In genomic region chr5:131593261-131593660, GRCm38 (mm10) we compare ENCODE assay signal across 32 mouse cellular contexts.
"Had no signal": no experiment of that assay in that cellular context is flagged by ENCODE, and none has a peak within 500 bp of the region (broad histone marks: within the 10 kb centered on the region; RNA-seq: fewer than 3 reads in every experiment).

No protein-coding gene starts in this region.

- DNase-seq: left cerebral cortex, postnatal 4 days; liver; liver, embryonic 13.5 days; liver, postnatal 0 days; lung, adult 18-20 months; lung, adult 2 months; lung, embryonic 14.5 days; lung, postnatal 10 days; lung, postnatal 14 days; lung, postnatal 36 days; lung, postnatal 4 days; midbrain, embryonic 14.5 days had no signal

- H3K36me3 ChIP-seq: limb, embryonic 10.5 days; limb, embryonic 12.5 days; limb, embryonic 13.5 days; limb, embryonic 15.5 days; liver, embryonic 13.5 days; liver, embryonic 15.5 days; lung, embryonic 15.5 days; midbrain, embryonic 10.5 days; midbrain, embryonic 12.5 days; midbrain, embryonic 13.5 days; midbrain, embryonic 15.5 days; neural tube, embryonic 12.5 days; neural tube, embryonic 13.5 days had no signal

- H3K4me1 ChIP-seq: liver, embryonic 15.5 days; lung, embryonic 15.5 days; megakaryocyte, embryonic 14.5 days had no signal

- H3K27me3 ChIP-seq: liver, embryonic 13.5 days; liver, embryonic 15.5 days had no signal

- H3K27ac ChIP-seq: limb, embryonic 10.5 days; limb, embryonic 12.5 days; limb, embryonic 13.5 days; limb, embryonic 15.5 days; liver, embryonic 13.5 days; liver, embryonic 14.5 days; liver, embryonic 15.5 days; lung, embryonic 15.5 days; macrophage; midbrain, embryonic 10.5 days; midbrain, embryonic 12.5 days; midbrain, embryonic 13.5 days; midbrain, embryonic 15.5 days; neural tube, embryonic 12.5 days; neural tube, embryonic 13.5 days had no signal

- ATAC-seq: liver, postnatal 0 days; lung, postnatal 0 days; midbrain, embryonic 13.5 days; midbrain, embryonic 15.5 days; midbrain, embryonic 16.5 days had no signal

- H3K9ac ChIP-seq: limb, embryonic 12.5 days; limb, embryonic 13.5 days; limb, embryonic 15.5 days; liver, embryonic 13.5 days; liver, embryonic 14.5 days; liver, embryonic 15.5 days; liver, postnatal 0 days; lung, embryonic 14.5 days; lung, embryonic 15.5 days; midbrain, embryonic 12.5 days; midbrain, embryonic 13.5 days; midbrain, embryonic 15.5 days; neural tube, embryonic 12.5 days; neural tube, embryonic 13.5 days had no signal

- H3K4me3 ChIP-seq: limb, embryonic 10.5 days; limb, embryonic 12.5 days; limb, embryonic 13.5 days; limb, embryonic 15.5 days; liver, embryonic 13.5 days; liver, embryonic 15.5 days; lung, embryonic 15.5 days; megakaryocyte, embryonic 14.5 days; midbrain, embryonic 10.5 days; midbrain, embryonic 12.5 days; midbrain, embryonic 13.5 days; midbrain, embryonic 15.5 days; myocyte; neural tube, embryonic 12.5 days; neural tube, embryonic 13.5 days had no signal

- H3K4me2 ChIP-seq: limb, embryonic 12.5 days; limb, embryonic 13.5 days; limb, embryonic 15.5 days; liver, embryonic 11.5 days; liver, embryonic 13.5 days; liver, embryonic 15.5 days; lung, embryonic 14.5 days; lung, embryonic 15.5 days; midbrain, embryonic 11.5 days; midbrain, embryonic 12.5 days; midbrain, embryonic 13.5 days; midbrain, embryonic 15.5 days; neural tube, embryonic 12.5 days; neural tube, embryonic 13.5 days had no signal

- H3K9me3 ChIP-seq: limb, embryonic 10.5 days; limb, embryonic 12.5 days; limb, embryonic 13.5 days; limb, embryonic 15.5 days; liver, embryonic 13.5 days; liver, embryonic 15.5 days; lung, embryonic 15.5 days; midbrain, embryonic 10.5 days; midbrain, embryonic 12.5 days; midbrain, embryonic 13.5 days; midbrain, embryonic 15.5 days; neural tube, embryonic 12.5 days; neural tube, embryonic 13.5 days had no signal
